Mouse (Mus musculus) cerebellum, postnatal 14 days (tissue): ENCODE data around the gene Pdp2.
A peak's percentile ranks its signal among the peaks of the same experiment; 100 is the strongest.
"Not testable (repeated sequence)": the region's sequence is repeated elsewhere in the genome, so short reads cannot be mapped to it uniquely, and the experiment has no call there.

Experiments
- DNase-seq, 2 experiments: peaks; one replicate each; pipeline ENCODE4 v3.0.0; 2021; ENCODE audit warnings: mixed read lengths in 2 of 2

The Pdp2 gene

DNA sequence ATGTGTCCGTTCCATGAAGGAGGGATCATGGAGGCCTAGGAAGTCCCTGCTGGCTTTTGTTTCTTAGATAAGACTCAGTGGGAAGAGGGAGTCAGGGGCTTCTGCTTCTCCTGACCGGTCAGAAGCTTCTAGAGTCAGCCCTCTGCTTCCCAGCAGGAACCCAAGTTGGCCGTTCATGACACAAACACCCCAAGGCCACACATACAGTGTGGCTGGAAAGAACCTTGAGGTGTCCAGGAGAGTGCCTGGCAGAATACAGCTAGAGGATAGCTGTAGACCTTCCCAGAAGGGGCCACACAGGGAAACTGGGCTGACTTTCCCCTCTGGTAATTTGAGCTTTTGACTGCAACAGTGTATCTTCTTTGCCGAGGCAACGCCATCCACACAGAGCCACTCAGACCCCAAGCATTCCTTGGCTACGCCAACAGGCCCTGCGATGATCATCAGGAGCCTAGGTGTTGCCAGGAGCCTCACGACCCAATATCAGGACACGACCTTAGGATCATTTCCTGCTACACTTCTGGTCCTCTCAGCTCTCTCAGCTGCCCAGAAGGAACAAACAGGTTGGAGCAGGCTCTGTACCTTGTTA, 42.0 kb downstream of the Pdp2 start:
- DNase-seq, result no peak

- no peak for DNase-seq
These were observed 43.9 kb downstream of the Pdp2 start for GRCm38 (mm10) chr8:104635004-104635710.

GRCm38 (mm10) chr8:104638010-104638409, 46.8 kb downstream of the Pdp2 start:
- DNase-seq, result no peak

DNA sequence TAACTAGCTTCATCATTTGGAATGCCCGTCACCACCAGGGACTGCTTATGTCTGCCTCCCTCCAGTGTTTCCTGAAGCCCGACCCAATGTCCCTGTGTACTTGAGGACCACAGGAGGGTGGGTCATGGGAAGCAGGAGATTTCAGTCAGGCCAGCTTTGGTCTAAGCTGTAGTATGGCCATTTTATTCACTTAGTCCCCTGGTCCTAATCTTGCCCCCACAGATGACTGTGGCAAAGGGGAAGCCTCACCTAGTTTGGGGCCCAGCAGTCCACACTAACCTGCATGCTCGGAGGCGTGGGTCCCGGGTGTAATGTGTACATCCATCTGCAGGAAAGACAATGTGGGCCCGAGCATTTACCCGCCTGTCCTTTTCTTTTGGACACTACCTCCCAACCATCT, 49.0 kb downstream of the Pdp2 start:
- no peak for DNase-seq

- DNase-seq, result no peak
These were observed 49.6 kb downstream of the Pdp2 start for GRCm38 (mm10) chr8:104640831-104641370.

DNA sequence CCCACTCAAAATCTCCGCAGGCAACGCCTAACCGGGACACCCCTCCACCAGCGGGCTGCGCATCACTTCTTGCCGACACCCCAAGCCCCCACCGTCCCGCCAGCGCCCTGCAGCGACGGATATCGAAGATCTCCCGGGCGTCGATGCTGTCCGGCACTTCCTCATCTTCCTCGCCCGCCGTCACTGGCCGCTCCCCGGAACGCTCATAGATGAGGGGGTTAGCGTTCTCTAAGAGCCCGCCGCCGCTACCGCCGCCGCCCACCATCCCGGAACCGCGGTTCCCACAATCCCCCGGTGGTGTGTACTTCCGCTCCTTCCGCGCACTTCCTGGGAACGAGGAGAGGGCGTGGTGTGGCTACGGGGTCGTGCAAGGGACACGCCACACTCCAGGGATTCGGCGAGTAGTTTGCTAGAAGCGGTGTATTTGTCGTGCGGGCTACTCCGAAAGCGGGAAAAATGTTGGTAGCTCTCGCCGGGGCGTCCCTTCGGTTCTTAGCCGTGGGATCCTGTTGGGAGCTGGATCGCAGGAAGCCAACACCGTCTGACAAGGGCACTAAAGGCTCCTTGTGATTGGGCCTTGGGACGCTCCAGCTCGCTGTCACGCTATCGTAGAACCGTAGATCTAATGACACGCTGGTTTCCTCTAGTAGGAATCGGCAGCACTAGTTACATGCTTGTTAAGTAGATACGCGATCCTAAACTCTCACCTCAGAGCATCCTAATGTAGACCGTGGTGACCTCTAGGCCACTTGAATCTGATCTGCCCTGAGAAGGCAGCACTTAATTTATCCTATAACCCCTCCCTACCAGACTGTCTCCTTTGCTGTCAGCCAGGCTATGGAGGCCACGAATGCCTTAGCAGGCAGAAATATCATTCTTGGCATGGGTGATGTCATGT, 50.4 kb downstream of the Pdp2 start, which contains the start of gene Ciao2b:
TSS of gene Ciao2b (minus strand) at position 540 of the 898 bp plus-strand sequence.
- DNase-seq, result peak; percentile 89 to 91

DNA sequence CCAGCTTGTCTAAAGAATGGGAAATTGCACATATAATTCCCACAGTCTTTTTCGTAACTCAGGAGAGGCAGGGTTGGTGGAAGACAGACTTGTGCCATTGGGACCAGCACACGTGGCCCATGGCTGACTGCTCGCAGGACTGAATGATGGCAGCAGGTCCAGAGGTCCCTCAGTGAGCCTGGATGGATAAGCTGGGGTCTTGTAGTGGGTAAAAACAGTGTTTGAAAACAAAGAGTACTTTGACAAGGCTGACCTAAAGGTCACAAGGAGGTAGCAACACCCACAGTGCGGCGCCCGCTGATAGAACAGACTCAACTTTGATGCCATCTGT, 51.0 kb downstream of the Pdp2 start:
- DNase-seq, result no peak

- not testable (repeated sequence) for DNase-seq
These were observed 52.9 kb downstream of the Pdp2 start for GRCm38 (mm10) chr8:104644187-104644586.
